Mouse (Mus musculus) neural tube, embryonic 15.5 days (tissue): ENCODE measurements around the gene Nxn. TPM values are rescaled to one million over a fixed set of nuclear protein-coding genes. Genes with fewer than 3 reads are reported as not detected.
A peak's percentile ranks its signal among the peaks of the same experiment; 100 is the strongest.

Source experiments
- ATAC-seq: fragments of 200-750 bp; cut with Nextera tagmentation; 2 replicates; pipeline ENCODE4 v1.8.0; 2017; ENCODE audit warnings: mild to moderate bottlenecking, moderate TSS enrichment, moderate library complexity; ENCODE audit not compliant: low FRiP score
- H3K27ac ChIP-seq: fragments of 300-500 bp; sonication (generic); replicated peaks from 2 replicates; pipeline ENCODE4 v1.5.1; 2015; ENCODE audit warnings: mild to moderate bottlenecking, inconsistent platforms
- H3K27me3 ChIP-seq: fragments of 300-500 bp; sonication (generic); replicated peaks from 2 replicates; pipeline ENCODE4 v1.6.1; 2015; ENCODE audit warnings: inconsistent platforms
- H3K36me3 ChIP-seq: fragments of 300-500 bp; sonication (generic); 2 replicates; pipeline ENCODE4 v1.6.1; 2015; ENCODE audit warnings: inconsistent platforms
- H3K4me1 ChIP-seq: fragments of 300-500 bp; sonication (generic); 2 replicates; pipeline ENCODE4 v1.6.1; 2015; ENCODE audit warnings: inconsistent platforms
- H3K4me2 ChIP-seq: fragments of 300-500 bp; sonication (generic); 2 replicates; pipeline ENCODE4 v1.6.1; 2015; ENCODE audit warnings: inconsistent platforms, mild to moderate bottlenecking, moderate library complexity
- H3K4me3 ChIP-seq: fragments of 300-500 bp; sonication (generic); replicated peaks from 2 replicates; pipeline ENCODE4 v1.5.1; 2015; ENCODE audit warnings: mild to moderate bottlenecking, inconsistent platforms
- H3K9ac ChIP-seq: fragments of 300-500 bp; sonication (generic); replicated peaks from 2 replicates; pipeline ENCODE4 v1.6.1; 2015; ENCODE audit warnings: mild to moderate bottlenecking, inconsistent platforms
- H3K9me3 ChIP-seq: fragments of 300-500 bp; sonication (generic); replicated peaks from 2 replicates; pipeline ENCODE4 v1.6.1; 2016; ENCODE audit warnings: inconsistent platforms
- WGBS: fragments of 180-500 bp; shearing (Covaris S2); methylation state at CpG from one replicate; pipeline ENCODE4 v1.1.7; 2015; ENCODE audit warnings: mixed read lengths; 5-methylcytosine and 5-hydroxymethylcytosine counted together
- polyA plus RNA-seq: library from polyadenylated mRNA; unstranded; fragments of >200 nt; fragmentation: Nextera tagmentation; extraction: Ambion mirVana; gene quantifications from 2 replicates; pipeline ENCODE4 v1.2.1, GENCODE M21; 2015

Gene Nxn
- polyA plus RNA-seq, 1 experiment from 2014 or later: 27.3 TPM

DNA sequence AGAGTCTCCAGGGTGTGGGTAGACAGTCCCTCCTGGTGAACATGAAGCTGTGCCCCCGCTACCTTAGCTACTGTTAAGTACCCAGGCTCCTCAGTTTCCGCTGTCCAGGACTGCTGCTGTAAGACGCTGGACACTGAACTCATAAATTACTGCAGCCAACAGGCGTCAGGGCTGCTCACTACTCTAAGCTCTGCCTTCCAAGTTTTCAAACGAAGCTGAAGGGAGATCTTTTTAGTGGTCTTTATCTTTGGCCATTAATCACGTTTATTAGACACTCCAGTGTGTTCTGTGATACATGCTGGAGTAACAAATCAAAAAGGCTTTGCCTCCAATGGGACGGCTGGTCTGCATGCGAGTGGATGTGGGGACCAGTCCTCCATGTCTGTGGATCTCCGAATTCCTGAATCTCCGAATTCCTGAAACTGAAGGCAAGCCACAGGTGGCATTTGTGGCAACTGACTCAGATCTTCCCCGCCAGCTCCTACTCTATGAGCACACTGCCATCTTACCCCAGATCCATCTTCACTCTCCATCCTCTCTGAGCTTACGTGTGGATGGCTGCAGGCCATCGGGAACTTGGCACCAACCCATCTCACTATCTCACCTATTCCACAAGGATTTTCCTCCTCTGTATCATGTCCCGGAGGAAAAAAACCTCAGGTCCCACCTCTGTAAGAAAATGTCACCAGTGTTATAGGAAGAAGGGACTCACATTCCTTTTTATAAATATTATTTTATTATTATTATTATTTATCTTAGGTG is 56.9 kb downstream of the Nxn start:
- WGBS: 45% methylated on average over 14 of the region's 14 CpGs
- Histone ChIP-seq H3K9ac (no peak overlapping the region), H3K9me3 (no peaks in the 10 kb centered on the region), H3K27me3 (no peaks in the 10 kb centered on the region), H3K27ac (peak overlapping the region; percentile 7; the same call in 1 of the 2 replicates), H3K4me1 (peaks cover 32% of the 10 kb centered on the region), H3K4me2 (no peak overlapping the region), H3K4me3 (no peak overlapping the region), H3K36me3 (no peaks in the 10 kb centered on the region)
- ATAC-seq: no peak

- Histone ChIP-seq H3K9me3 (no peaks in the 10 kb centered on the region), H3K4me2 (peak overlapping the region; percentile 13; the same call in 1 of the 2 replicates), H3K4me3 (no peak overlapping the region), H3K36me3 (no peaks in the 10 kb centered on the region), H3K27me3 (no peaks in the 10 kb centered on the region), H3K4me1 (peaks cover 32% of the 10 kb centered on the region), H3K9ac (no peak overlapping the region), H3K27ac (0 out of 2 replicates have a peak overlapping the region, but pooled peaks have one; percentile 33)
- 46% methylated on average over 14 of the region's 14 CpGs for WGBS
- ATAC-seq: no peak
These were observed 57.8 kb downstream of the Nxn start for GRCm38 (mm10) chr11:76341163-76341562.

- H3K4me1 ChIP-seq: peaks cover 36% of the 10 kb centered on the region
- no peaks in the 10 kb centered on the region for H3K9me3 ChIP-seq
- 86% methylated on average over 5 of the region's 5 CpGs for WGBS
- no peak overlapping the region for H3K4me3 ChIP-seq
- H3K9ac ChIP-seq: no peak overlapping the region
- H3K36me3 ChIP-seq: no peaks in the 10 kb centered on the region
- no peak overlapping the region for H3K27ac ChIP-seq
- no peaks in the 10 kb centered on the region for H3K27me3 ChIP-seq
- H3K4me2 ChIP-seq: no peak overlapping the region
- no peak for ATAC-seq
These were observed 59.1 kb downstream of the Nxn start for GRCm38 (mm10) chr11:76339830-76340229.

DNA sequence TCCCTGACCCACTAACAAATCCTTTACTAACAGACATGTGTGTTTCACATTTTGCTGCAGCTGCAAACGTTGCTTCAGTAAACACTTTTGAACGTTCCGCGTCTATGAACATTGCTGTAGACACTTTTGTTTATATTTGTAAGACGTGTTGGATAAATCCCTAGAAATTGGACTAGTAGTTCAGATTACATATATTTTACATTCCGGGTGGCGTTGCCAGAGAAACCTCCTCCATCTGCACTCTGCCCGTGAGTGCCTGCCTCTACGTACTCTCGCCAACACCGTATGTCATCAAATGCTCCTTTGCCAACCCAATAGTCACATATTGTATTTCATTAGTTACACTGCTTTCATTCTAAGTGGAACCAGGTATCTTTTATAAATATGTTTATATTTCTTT is 59.8 kb downstream of the Nxn start:
- Histone ChIP-seq H3K4me3 (no peak overlapping the region), H3K4me1 (peaks cover 39% of the 10 kb centered on the region), H3K9ac (no peak overlapping the region), H3K9me3 (no peaks in the 10 kb centered on the region), H3K36me3 (no peaks in the 10 kb centered on the region), H3K27me3 (no peaks in the 10 kb centered on the region), H3K27ac (no peak overlapping the region), H3K4me2 (no peak overlapping the region)
- 69% methylated on average over 11 of the region's 11 CpGs for WGBS
- no peak for ATAC-seq

GRCm38 (mm10) chr11:76338656-76339055 is 60.3 kb downstream of the Nxn start:
- Histone ChIP-seq H3K4me1 (peaks cover 39% of the 10 kb centered on the region), H3K4me2 (no peak overlapping the region)

DNA sequence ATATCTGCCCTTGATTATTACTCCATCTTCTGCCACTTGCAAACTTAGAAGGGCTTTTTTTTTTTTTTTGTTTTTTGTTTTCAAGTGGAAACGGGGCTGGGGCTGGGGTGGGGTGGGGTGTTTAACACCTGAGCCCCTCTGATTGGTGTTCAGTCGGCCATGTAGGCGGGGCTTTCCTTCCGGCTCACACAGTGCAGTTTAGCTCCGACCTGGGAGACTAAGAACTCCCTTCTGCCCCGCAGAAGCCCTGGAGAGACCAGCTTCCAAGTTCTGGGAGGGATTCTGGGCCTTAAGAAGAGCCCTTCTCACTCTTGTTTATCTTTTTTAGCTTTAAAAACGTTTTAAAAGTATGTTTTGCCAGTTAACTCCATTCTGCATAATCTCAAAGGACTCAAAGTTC is 61.2 kb downstream of the Nxn start:
- no peak overlapping the region for H3K27ac ChIP-seq
- H3K4me2 ChIP-seq: no peak overlapping the region
- H3K9ac ChIP-seq: no peak overlapping the region
- WGBS: 18% methylated on average over 7 of the region's 7 CpGs
- peaks cover 34% of the 10 kb centered on the region for H3K4me1 ChIP-seq
- H3K4me3 ChIP-seq: no peak overlapping the region
- no peaks in the 10 kb centered on the region for H3K27me3 ChIP-seq
- no peak for ATAC-seq
- H3K36me3 ChIP-seq: no peaks in the 10 kb centered on the region
- H3K9me3 ChIP-seq: no peaks in the 10 kb centered on the region

More at GRCm38 (mm10) chr11:76338656-76339055, 60.3 kb downstream of the Nxn start:
- no peaks in the 10 kb centered on the region for H3K27me3 ChIP-seq
- ATAC-seq: no peak
- no peak overlapping the region for H3K27ac ChIP-seq
- WGBS: 79% methylated on average over 8 of the region's 8 CpGs
- H3K4me3 ChIP-seq: no peak overlapping the region
- H3K36me3 ChIP-seq: no peaks in the 10 kb centered on the region
- no peaks in the 10 kb centered on the region for H3K9me3 ChIP-seq
- no peak overlapping the region for H3K9ac ChIP-seq

GRCm38 (mm10) chr11:76337236-76337635 is 61.7 kb downstream of the Nxn start:
- Histone ChIP-seq H3K27ac (no peak overlapping the region), H3K4me2 (no peak overlapping the region), H3K36me3 (no peaks in the 10 kb centered on the region), H3K4me1 (peaks cover 37% of the 10 kb centered on the region), H3K27me3 (no peaks in the 10 kb centered on the region), H3K9ac (no peak overlapping the region), H3K4me3 (no peak overlapping the region), H3K9me3 (no peaks in the 10 kb centered on the region)
- 76% methylated on average over 9 of the region's 9 CpGs for WGBS
- ATAC-seq: no peak

DNA sequence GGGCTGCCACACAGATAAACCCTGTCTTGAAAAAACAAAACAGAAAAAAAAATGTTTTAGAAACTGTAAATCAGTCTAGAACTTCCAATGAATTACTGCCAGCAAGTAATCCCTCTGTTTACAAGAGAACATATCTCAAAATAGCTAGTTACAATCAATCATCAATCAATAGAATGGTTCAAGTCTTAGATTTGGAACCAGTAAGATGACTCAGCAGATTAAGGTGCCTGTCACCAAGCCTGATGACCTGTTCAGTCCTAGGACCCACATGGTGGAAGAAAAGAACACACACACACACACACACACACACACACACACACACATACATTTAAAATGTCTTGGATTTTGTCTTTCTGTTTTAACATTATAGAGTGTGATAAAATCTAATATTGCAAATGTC is 62.7 kb downstream of the Nxn start:
- Histone ChIP-seq H3K27ac (no peak overlapping the region), H3K4me2 (no peak overlapping the region), H3K9ac (no peak overlapping the region), H3K4me3 (no peak overlapping the region), H3K36me3 (no peaks in the 10 kb centered on the region), H3K27me3 (no peaks in the 10 kb centered on the region), H3K4me1 (peaks cover 31% of the 10 kb centered on the region), H3K9me3 (no peaks in the 10 kb centered on the region)
- no peak for ATAC-seq

- ATAC-seq: no peak
- H3K9ac ChIP-seq: no peak overlapping the region
- peaks cover 22% of the 10 kb centered on the region for H3K4me1 ChIP-seq
- H3K27ac ChIP-seq: peak overlapping the region; percentile 28; the same call in 1 of the 2 replicates
- no peaks in the 10 kb centered on the region for H3K9me3 ChIP-seq
- no peaks in the 10 kb centered on the region for H3K27me3 ChIP-seq
- H3K4me3 ChIP-seq: no peak overlapping the region
- H3K4me2 ChIP-seq: peak overlapping the region; percentile 27
- no peaks in the 10 kb centered on the region for H3K36me3 ChIP-seq
- 20% methylated on average over 10 of the region's 10 CpGs for WGBS
These were observed 64.0 kb downstream of the Nxn start for GRCm38 (mm10) chr11:76334966-76335365.

GRCm38 (mm10) chr11:76332240-76332639 is 66.7 kb downstream of the Nxn start:
- H3K4me3 ChIP-seq: no peak overlapping the region
- no peak overlapping the region for H3K4me2 ChIP-seq
- H3K36me3 ChIP-seq: no peaks in the 10 kb centered on the region
- peaks cover 30% of the 10 kb centered on the region for H3K4me1 ChIP-seq
- H3K9ac ChIP-seq: no peak overlapping the region
- WGBS: 65% methylated on average over 5 of the region's 5 CpGs
- 0 out of 2 replicates have a peak overlapping the region, but pooled peaks have one; percentile 28 for H3K27ac ChIP-seq
- no peak for ATAC-seq
- H3K9me3 ChIP-seq: no peaks in the 10 kb centered on the region
- H3K27me3 ChIP-seq: no peaks in the 10 kb centered on the region

- no peak overlapping the region for H3K4me3 ChIP-seq
- WGBS: 61% methylated on average over 2 of the region's 2 CpGs
- H3K4me1 ChIP-seq: peaks cover 49% of the 10 kb centered on the region
- no peaks in the 10 kb centered on the region for H3K27me3 ChIP-seq
- no peak overlapping the region for H3K9ac ChIP-seq
- H3K9me3 ChIP-seq: no peaks in the 10 kb centered on the region
- ATAC-seq: no peak
- H3K36me3 ChIP-seq: no peaks in the 10 kb centered on the region
- H3K27ac ChIP-seq: no peak overlapping the region
- H3K4me2 ChIP-seq: no peak overlapping the region
These were observed 70.2 kb downstream of the Nxn start for GRCm38 (mm10) chr11:76328522-76329290.

GRCm38 (mm10) chr11:76328084-76328483 is 70.9 kb downstream of the Nxn start:
- WGBS: 37% methylated on average over 11 of the region's 11 CpGs
- no peak overlapping the region for H3K4me2 ChIP-seq
- no peak overlapping the region for H3K9ac ChIP-seq
- H3K4me3 ChIP-seq: no peak overlapping the region
- H3K27ac ChIP-seq: 0 out of 2 replicates have a peak overlapping the region, but pooled peaks have one; percentile 13
- H3K4me1 ChIP-seq: peaks cover 51% of the 10 kb centered on the region
- H3K36me3 ChIP-seq: no peaks in the 10 kb centered on the region
- no peak for ATAC-seq
- no peaks in the 10 kb centered on the region for H3K27me3 ChIP-seq
- H3K9me3 ChIP-seq: no peaks in the 10 kb centered on the region
